Mouse (Mus musculus) right cerebral cortex, postnatal 10 days (tissue): ENCODE data around the gene Fbxo42.

Experiments used
- DNase-seq, 2 experiments: peaks; one replicate each; pipeline ENCODE4 v3.0.0; 2021; ENCODE audit warnings: low spot score in 2 of 2

Gene Fbxo42

GRCm38 (mm10) chr4:141175783-141176182 lies 28.1 kb downstream of the Fbxo42 start:
- DNase-seq = no peak

- no peak for DNase-seq
These were observed 28.7 kb downstream of the Fbxo42 start for GRCm38 (mm10) chr4:141176328-141176838.

DNA sequence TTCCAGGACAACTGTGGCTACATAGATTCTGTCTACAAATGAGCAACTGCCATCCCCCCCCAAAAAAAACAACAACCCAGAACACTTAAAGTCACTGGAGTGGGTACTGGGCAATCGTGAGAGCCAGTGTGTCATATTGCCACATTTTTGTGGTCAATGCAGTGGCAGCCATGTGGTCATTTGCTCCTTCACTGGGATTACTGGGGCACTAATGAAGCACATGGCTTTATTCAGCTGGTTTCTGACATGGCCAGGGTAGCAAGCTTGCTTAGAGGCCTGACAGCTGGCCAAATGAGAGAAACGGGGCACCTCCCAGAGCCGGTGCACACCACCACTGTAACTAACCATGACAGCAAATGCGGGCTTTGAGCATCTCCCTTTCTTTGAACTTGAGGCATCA lies 30.8 kb downstream of the Fbxo42 start:
- no peak for DNase-seq

DNA sequence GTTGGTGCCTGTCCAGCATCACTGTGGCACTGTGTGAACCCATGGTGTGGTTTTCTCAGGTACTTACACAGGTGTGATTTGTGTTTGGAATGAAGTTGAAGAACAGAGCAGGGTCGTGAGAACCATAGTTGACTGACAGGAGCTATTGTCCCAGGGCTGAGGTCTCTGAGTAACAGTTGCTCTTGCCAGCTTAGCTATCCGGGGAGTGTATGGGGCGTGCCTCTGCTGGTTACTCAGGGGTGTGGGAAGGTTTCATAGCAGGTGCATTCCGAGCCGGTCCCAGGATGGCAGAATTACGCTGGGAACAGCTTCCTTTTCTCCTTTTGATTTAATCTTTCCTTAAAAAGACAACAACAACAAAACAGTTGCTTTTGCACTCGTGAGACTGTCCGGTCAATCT lies 33.1 kb downstream of the Fbxo42 start:
- no peak for DNase-seq

GRCm38 (mm10) chr4:141181981-141182380 lies 34.3 kb downstream of the Fbxo42 start:
- DNase-seq = no peak

- no peak for DNase-seq
These were observed 36.2 kb downstream of the Fbxo42 start for GRCm38 (mm10) chr4:141183932-141184331.

DNA sequence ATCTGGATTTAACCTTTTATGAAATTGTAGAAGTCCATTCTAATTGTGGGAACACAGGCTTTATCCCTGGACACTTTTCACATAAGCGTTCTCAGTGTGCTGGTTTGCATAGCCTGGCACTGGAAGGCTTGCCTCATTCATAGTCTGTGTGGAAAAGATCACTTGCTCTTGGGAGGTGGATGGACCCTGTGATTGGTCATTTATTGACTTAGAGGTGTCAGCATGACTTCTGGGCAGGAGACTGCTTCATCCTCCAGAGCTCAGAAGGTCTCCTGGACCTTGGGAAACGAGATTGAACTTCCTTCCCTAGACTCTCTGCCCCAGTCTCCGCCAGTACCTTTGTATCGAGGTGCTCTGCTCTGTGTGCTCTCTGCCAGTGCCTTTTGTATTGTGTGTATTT lies 36.7 kb downstream of the Fbxo42 start:
- DNase-seq = no peak

- DNase-seq = no peak
These were observed 39.5 kb downstream of the Fbxo42 start for GRCm38 (mm10) chr4:141186923-141187836.

- DNase-seq = no peak
These were observed 43.6 kb downstream of the Fbxo42 start for GRCm38 (mm10) chr4:141191294-141191693.

DNA sequence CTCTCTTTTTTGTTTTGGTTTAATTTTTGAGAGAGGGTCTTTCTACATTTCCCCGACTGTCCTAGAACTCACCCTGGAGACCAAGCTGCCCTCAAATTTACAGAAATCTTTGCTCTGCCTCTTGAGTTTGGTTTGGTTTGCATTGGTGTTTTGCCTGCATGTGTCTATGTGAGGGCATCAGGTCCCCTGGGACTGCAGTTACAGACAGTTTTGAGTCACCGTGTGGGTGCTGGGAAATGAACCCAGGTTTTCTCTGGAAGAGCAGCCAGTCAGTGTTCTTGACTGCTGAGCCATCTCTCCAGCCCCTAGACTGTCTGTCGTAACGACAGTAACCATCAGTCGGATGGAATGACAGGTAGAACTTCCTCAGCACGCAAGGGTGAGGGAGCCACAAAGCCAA lies 46.8 kb downstream of the Fbxo42 start:
- DNase-seq = no peak

- DNase-seq = no peak
These were observed 49.4 kb downstream of the Fbxo42 start for GRCm38 (mm10) chr4:141196981-141197685.

DNA sequence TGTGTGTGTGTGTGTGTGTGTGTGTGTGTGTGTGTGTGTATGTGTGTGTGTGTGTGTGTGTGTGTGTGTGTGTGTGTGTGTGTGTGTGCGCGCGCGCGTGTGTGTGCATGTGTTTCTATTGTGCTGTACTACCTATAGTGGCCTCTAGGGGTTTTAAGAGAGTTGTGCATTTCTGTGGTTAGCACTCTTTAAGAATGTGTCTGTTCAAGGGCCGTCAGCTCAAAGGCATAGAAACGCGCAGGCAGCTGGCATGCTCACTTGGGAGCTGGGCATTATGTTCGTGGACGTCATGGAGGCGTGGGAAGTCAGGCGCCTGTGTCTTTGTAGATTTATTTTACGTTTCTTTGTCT lies 49.9 kb downstream of the Fbxo42 start:
- no peak for DNase-seq

- DNase-seq = no peak
These were observed 53.2 kb downstream of the Fbxo42 start for GRCm38 (mm10) chr4:141200906-141201305.

DNA sequence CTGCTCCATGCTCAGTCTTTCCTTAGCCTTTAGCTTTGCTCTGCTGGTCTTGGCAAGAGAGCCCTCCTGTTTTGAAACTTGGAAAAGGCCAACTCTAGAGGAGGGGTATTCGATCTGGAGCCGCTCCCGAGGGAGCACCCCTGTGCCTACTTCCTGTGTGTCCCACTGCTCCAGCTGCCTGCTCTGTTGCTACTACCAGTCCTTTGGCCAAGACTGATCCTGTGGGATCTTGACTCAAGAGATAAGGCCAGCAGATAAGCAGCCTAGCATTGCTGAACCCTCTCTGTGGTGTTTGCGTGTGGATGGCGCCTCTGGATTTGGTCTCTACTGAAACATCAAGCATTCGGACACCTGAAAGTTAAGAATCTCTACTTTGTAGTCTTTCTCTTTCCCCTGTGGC lies 54.5 kb downstream of the Fbxo42 start:
- DNase-seq = no peak

- peak in 1 of 2 experiments; percentile 63 for DNase-seq
These were observed 56.9 kb downstream of the Fbxo42 start for GRCm38 (mm10) chr4:141204580-141205061.

GRCm38 (mm10) chr4:141207081-141207480 lies 59.4 kb downstream of the Fbxo42 start:
- no peak for DNase-seq

DNA sequence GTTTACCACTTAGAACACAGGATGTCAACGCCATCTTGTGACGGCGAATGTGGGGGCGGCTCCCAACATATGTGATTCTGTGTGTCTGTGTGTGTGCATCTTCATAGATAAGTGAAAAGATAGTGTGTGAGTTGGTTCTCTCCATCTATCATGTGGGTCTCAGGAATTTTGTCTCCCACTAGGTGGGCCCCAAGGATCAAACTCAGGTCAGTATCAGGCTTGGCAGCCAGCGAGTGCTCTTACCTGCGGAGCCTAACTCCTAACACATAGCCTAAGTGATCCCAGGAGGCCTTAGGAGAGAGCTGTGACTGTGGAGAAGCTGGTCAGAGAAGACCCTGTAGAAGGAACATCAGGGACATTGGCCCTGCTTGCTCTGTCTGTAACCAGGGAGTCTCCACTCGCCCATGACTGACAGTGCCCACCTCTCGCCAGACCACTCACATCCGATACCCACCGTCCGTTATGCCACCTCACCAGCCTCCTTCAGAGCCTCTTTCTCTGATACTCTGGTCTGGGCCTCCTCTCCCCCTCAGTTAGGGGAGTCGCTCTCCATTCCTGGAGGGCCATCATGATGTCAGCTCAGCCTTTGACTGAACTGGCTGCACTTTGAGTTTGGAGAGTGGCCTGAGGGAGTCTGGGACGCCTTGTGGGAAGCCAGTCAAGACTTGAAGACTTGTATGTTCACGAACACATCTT lies 63.0 kb downstream of the Fbxo42 start:
- DNase-seq = no peak

DNA sequence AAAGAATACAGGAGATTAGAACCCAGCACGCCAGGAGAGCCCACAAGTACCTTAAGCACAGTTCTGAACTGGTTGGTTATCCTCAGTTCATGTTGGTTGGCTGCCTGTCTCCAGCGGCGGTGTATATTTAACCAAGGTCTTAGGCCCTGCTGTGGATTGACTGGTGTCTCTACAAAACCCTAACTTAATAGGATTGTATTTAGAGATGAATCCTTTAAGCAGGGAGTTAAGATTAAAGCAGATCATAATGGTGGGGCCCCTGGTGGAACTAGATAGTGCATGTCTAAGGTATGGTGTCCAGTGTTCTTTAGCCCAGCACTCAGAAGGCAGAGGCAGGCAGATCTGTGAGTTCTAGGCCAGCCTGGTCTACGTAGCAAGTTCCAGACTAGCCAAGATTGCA lies 63.9 kb downstream of the Fbxo42 start:
- no peak for DNase-seq

- DNase-seq = no peak
These were observed 65.2 kb downstream of the Fbxo42 start for GRCm38 (mm10) chr4:141212892-141213291.

GRCm38 (mm10) chr4:141213342-141213741 lies 65.6 kb downstream of the Fbxo42 start:
- no peak for DNase-seq

- DNase-seq = peak; percentile 95 to 97
These were observed 66.1 kb downstream of the Fbxo42 start, which contains the start of gene Rsg1 for GRCm38 (mm10) chr4:141213770-141214336. Gene Rsg1, plus strand, starts transcription at chr4:141213956.
